Mouse (Mus musculus) spleen, adult 2 months (tissue): Measurements from ENCODE around the gene Adh4.

ENCODE experiments used
- CTCF ChIP-seq: fragments of 200-500 bp; IDR thresholded peaks from 2 replicates; pipeline ENCODE4 v1.5.1; 2011; ENCODE audit warnings: mild to moderate bottlenecking, inconsistent platforms; ENCODE audit not compliant: insufficient read depth, insufficient read length, insufficient replicate concordance; ENCODE audit errors: extremely low read depth
- POLR2A ChIP-seq: fragments of 200-500 bp; IDR thresholded peaks from 2 replicates; pipeline ENCODE4 v1.6.1; 2011; ENCODE audit warnings: low read depth, low read length, inconsistent platforms

DNA sequence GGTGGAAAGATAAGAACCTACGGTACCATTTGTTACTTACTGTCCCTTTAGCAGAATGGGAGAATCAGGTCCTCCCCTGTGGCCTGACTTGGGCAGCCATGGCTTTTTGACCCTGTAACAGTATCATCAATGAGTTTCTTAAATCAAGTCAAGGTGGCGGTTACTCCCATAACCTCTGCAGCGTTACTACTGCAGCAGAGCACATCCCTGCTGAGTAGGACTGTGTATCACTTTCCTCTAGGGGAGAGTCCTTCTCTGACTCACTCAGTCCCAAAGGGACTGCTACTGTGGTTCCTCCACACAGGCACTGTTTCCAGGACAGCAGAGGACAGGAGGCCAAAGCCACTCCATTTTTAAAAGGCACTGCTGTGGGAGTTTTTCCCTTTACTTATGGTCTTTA lies 55.8 kb downstream of the Adh4 start:
- TF ChIP-seq POLR2A: no peak
- TF ChIP-seq CTCF: no peak
